Mouse (Mus musculus) limb, embryonic 11.5 days (tissue): ENCODE measurements at regions not wholly inside any gene's neighbourhood (a gene's known extent, or its start where the extent isn't known, plus 50 kb on each side); places are given as distances from the start of the nearest gene placed in this dataset.

ENCODE experiments used
- ATAC-seq: fragments of 200-750 bp; cut with Nextera tagmentation; 2 replicates; pipeline ENCODE4 v1.8.0; 2017; ENCODE audit warnings: low read depth; ENCODE audit not compliant: insufficient number of reproducible peaks, low FRiP score, low TSS enrichment
- DNase-seq: peaks from one replicate; pipeline ENCODE4 v3.0.0-alpha.2; 2015; ENCODE audit warnings: low spot score
- H3K27ac ChIP-seq: fragments of 300-500 bp; sonication (generic); replicated peaks from 2 replicates; pipeline ENCODE4 v1.5.1; 2014; ENCODE audit warnings: low read depth, mild to moderate bottlenecking, low read length
- H3K27me3 ChIP-seq: fragments of 300-500 bp; sonication (generic); 2 replicates; pipeline ENCODE4 v1.6.1; 2014; ENCODE audit warnings: mild to moderate bottlenecking, low read length, mixed read lengths; ENCODE audit not compliant: control insufficient read depth, insufficient read depth
- H3K36me3 ChIP-seq: fragments of 300-500 bp; sonication (generic); 2 replicates; pipeline ENCODE4 v1.6.1; 2014; ENCODE audit warnings: mild to moderate bottlenecking, low read length, moderate library complexity, mixed read lengths; ENCODE audit not compliant: control insufficient read depth, insufficient read depth
- H3K4me1 ChIP-seq: fragments of 300-500 bp; sonication (generic); 2 replicates; pipeline ENCODE4 v1.6.1; 2014; ENCODE audit warnings: low read length, mixed read lengths; ENCODE audit not compliant: control insufficient read depth, insufficient read depth
- H3K4me2 ChIP-seq: fragments of 300-500 bp; sonication (generic); 2 replicates; pipeline ENCODE4 v1.6.1; 2014; ENCODE audit warnings: low read depth, mild to moderate bottlenecking, moderate library complexity; ENCODE audit not compliant: severe bottlenecking
- H3K4me3 ChIP-seq: fragments of 300-500 bp; sonication (generic); 2 replicates; pipeline ENCODE4 v1.5.1; 2014; ENCODE audit warnings: low read depth, low read length
- H3K9ac ChIP-seq: fragments of 300-500 bp; sonication (generic); 2 replicates; pipeline ENCODE4 v1.6.1; 2014; ENCODE audit warnings: mild to moderate bottlenecking, low read length
- H3K9me3 ChIP-seq: fragments of 300-500 bp; sonication (generic); 2 replicates; pipeline ENCODE4 v1.6.1; 2016; ENCODE audit warnings: low read length; ENCODE audit not compliant: control insufficient read depth
- WGBS: fragments of 180-500 bp; shearing (Covaris S2); extraction: QIAGEN DNeasy Blood & Tissue Kit; methylation state at CpG from one replicate; pipeline ENCODE4 v1.1.7; 2014; 5-methylcytosine and 5-hydroxymethylcytosine counted together

- Histone ChIP-seq H3K4me2 (no peak overlapping the region), H3K4me3 (no peak overlapping the region), H3K9me3 (no peaks in the 10 kb centered on the region; the same call in 1 of the 2 replicates), H3K9ac (no peak overlapping the region), H3K4me1 (no peaks in the 10 kb centered on the region), H3K27ac (no peak overlapping the region), H3K36me3 (no peaks in the 10 kb centered on the region), H3K27me3 (no peaks in the 10 kb centered on the region)
- no peak for ATAC-seq
- no peak for DNase-seq
- WGBS: 85% methylated on average over 7 of the region's 7 CpGs
These were observed 69.2 kb downstream of the Nhlrc3 start for GRCm38 (mm10) chr3:53393945-53394344.

- whole genome bisulfite sequencing: 54% methylated on average over 14 of the region's 14 CpGs
- ATAC-seq: no peak
- no peak for DNase-seq
These were observed 81.2 kb downstream of the Nhlrc3 start for GRCm38 (mm10) chr3:53381704-53382581.

GRCm38 (mm10) chr3:53379519-53380181 lies 83.5 kb downstream of the Nhlrc3 start:
- no peak overlapping the region for H3K4me2 ChIP-seq
- H3K4me3 ChIP-seq: no peak overlapping the region
- no peaks in the 10 kb centered on the region for H3K9me3 ChIP-seq
- no peak overlapping the region for H3K27ac ChIP-seq
- no peaks in the 10 kb centered on the region for H3K36me3 ChIP-seq
- H3K27me3 ChIP-seq: no peaks in the 10 kb centered on the region
- DNase-seq (no peak), ATAC-seq (no peak)
- H3K9ac ChIP-seq: no peak overlapping the region
- WGBS: 72% methylated on average over 4 of the region's 4 CpGs
- H3K4me1 ChIP-seq: no peaks in the 10 kb centered on the region

More at GRCm38 (mm10) chr3:53381704-53382581, 81.2 kb downstream of the Nhlrc3 start:
- Histone ChIP-seq H3K27me3 (no peaks in the 10 kb centered on the region), H3K4me3 (no peak overlapping the region), H3K36me3 (no peaks in the 10 kb centered on the region), H3K9me3 (no peaks in the 10 kb centered on the region), H3K4me2 (no peak overlapping the region), H3K27ac (no peak overlapping the region), H3K4me1 (no peaks in the 10 kb centered on the region), H3K9ac (no peak overlapping the region)

GRCm38 (mm10) chr3:53376864-53377447 lies 86.2 kb downstream of the Nhlrc3 start:
- no peaks in the 10 kb centered on the region for H3K36me3 ChIP-seq
- no peak overlapping the region for H3K4me2 ChIP-seq
- DNase-seq (no peak), ATAC-seq (no peak)
- no peak overlapping the region for H3K9ac ChIP-seq
- no peaks in the 10 kb centered on the region for H3K27me3 ChIP-seq
- no peaks in the 10 kb centered on the region for H3K9me3 ChIP-seq
- 84% methylated on average over 3 of the region's 3 CpGs for WGBS
- H3K4me3 ChIP-seq: no peak overlapping the region
- no peaks in the 10 kb centered on the region for H3K4me1 ChIP-seq
- no peak overlapping the region for H3K27ac ChIP-seq

GRCm38 (mm10) chr3:53372887-53373286 lies 90.2 kb downstream of the Nhlrc3 start:
- no peak for DNase-seq
- H3K4me2 ChIP-seq: no peak overlapping the region
- H3K9ac ChIP-seq: no peak overlapping the region
- no peak for ATAC-seq
- no peak overlapping the region for H3K27ac ChIP-seq
- H3K36me3 ChIP-seq: no peaks in the 10 kb centered on the region
- H3K9me3 ChIP-seq: 0 out of 2 replicates have a peak, but pooled peaks cover 2% of the 10 kb centered on the region
- no peak overlapping the region for H3K4me3 ChIP-seq
- 69% methylated on average over 7 of the region's 7 CpGs for WGBS
- no peaks in the 10 kb centered on the region for H3K4me1 ChIP-seq
- no peaks in the 10 kb centered on the region for H3K27me3 ChIP-seq

- Histone ChIP-seq H3K27ac (no peak overlapping the region), H3K4me2 (no peak overlapping the region), H3K9me3 (0 out of 2 replicates have a peak, but pooled peaks cover 2% of the 10 kb centered on the region), H3K4me3 (no peak overlapping the region), H3K9ac (no peak overlapping the region), H3K36me3 (no peaks in the 10 kb centered on the region), H3K27me3 (no peaks in the 10 kb centered on the region), H3K4me1 (no peaks in the 10 kb centered on the region)
- 81% methylated on average over 7 of the region's 7 CpGs for WGBS
- no peak for DNase-seq
- no peak for ATAC-seq
These were observed 91.2 kb downstream of the Nhlrc3 start for GRCm38 (mm10) chr3:53371910-53372309.

- no peaks in the 10 kb centered on the region for H3K9me3 ChIP-seq
- H3K9ac ChIP-seq: no peak overlapping the region
- H3K36me3 ChIP-seq: no peaks in the 10 kb centered on the region
- no peak overlapping the region for H3K4me2 ChIP-seq
- H3K4me3 ChIP-seq: no peak overlapping the region
- H3K27ac ChIP-seq: no peak overlapping the region
- H3K4me1 ChIP-seq: no peaks in the 10 kb centered on the region
- H3K27me3 ChIP-seq: no peaks in the 10 kb centered on the region
- DNase-seq (no peak), ATAC-seq (no peak)
- 89% methylated on average over 4 of the region's 4 CpGs for WGBS
These were observed 101.9 kb downstream of the Nhlrc3 start for GRCm38 (mm10) chr3:53361202-53361601.

GRCm38 (mm10) chr3:53353693-53354092 lies 109.4 kb downstream of the Nhlrc3 start:
- no peaks in the 10 kb centered on the region for H3K9me3 ChIP-seq
- no peak overlapping the region for H3K4me3 ChIP-seq
- peak; percentile 48 for DNase-seq
- H3K27me3 ChIP-seq: no peaks in the 10 kb centered on the region
- H3K27ac ChIP-seq: peak overlapping the region; percentile 15; the same call in 1 of the 2 replicates
- no peaks in the 10 kb centered on the region for H3K36me3 ChIP-seq
- no peak overlapping the region for H3K4me2 ChIP-seq
- H3K4me1 ChIP-seq: peaks cover 5% of the 10 kb centered on the region
- no peak overlapping the region for H3K9ac ChIP-seq
- no peak for ATAC-seq
- 26% methylated on average over 8 of the region's 8 CpGs for WGBS
